Mouse (Mus musculus): ENCODE data around the gene Ell. TPM values are rescaled to one million over a fixed set of nuclear protein-coding genes. Genes with fewer than 3 reads are reported as not detected.

Gene Ell
- polyA plus RNA-seq, 1 experiment from 2014 or later, result 22.7 TPM

GRCm38 (mm10) chr8:70609849-70610795, 70.9 kb downstream of the Ell start:
- peak; percentile 88 for DNase-seq (ENCODE audit: extremely low spot score, low spot score)
- H3K27ac ChIP-seq, result peak overlapping the region; percentile 94
- peaks cover 73% of the 10 kb centered on the region for H3K4me1 ChIP-seq
- peaks cover 24% of the 10 kb centered on the region for H3K27me3 ChIP-seq (ENCODE audit: poor library complexity, severe bottlenecking)
- 0 out of 2 replicates have a peak, but pooled peaks cover under 1% of the 10 kb centered on the region for H3K36me3 ChIP-seq (replicated peaks)
- 1% methylated on average over 44 of the region's 45 CpGs for WGBS
- H3K4me3 ChIP-seq, result peak overlapping the region; percentile 69
- H3K9me3 ChIP-seq, result no peaks in the 10 kb centered on the region

- WGBS, result under 1% methylated on average over 54 of the region's 54 CpGs
- peak; percentile 88 for DNase-seq (ENCODE audit: extremely low spot score, low spot score)
- Histone ChIP-seq H3K4me1 (peaks cover 66% of the 10 kb centered on the region), H3K27me3 (ENCODE audit: poor library complexity, severe bottlenecking) (peaks cover 24% of the 10 kb centered on the region), H3K9me3 (no peaks in the 10 kb centered on the region), H3K27ac (peak overlapping the region; percentile 94), H3K36me3 (replicated peaks) (no peaks in the 10 kb centered on the region), H3K4me3 (peak overlapping the region; percentile 69)
Observed at GRCm38 (mm10) chr8:70610796-70611771, 71.8 kb downstream of the Ell start.

GRCm38 (mm10) chr8:70611849-70612248, 72.6 kb downstream of the Ell start:
- peak overlapping the region; percentile 69 for H3K4me3 ChIP-seq
- peak; percentile 88 for DNase-seq (ENCODE audit: extremely low spot score, low spot score)
- H3K27me3 ChIP-seq (ENCODE audit: poor library complexity, severe bottlenecking), result peaks cover 24% of the 10 kb centered on the region
- WGBS, result under 1% methylated on average over 6 of the region's 6 CpGs
- no peaks in the 10 kb centered on the region for H3K9me3 ChIP-seq
- H3K36me3 ChIP-seq (replicated peaks), result no peaks in the 10 kb centered on the region
- H3K27ac ChIP-seq, result peak overlapping the region; percentile 78
- H3K4me1 ChIP-seq, result peaks cover 60% of the 10 kb centered on the region

- no peak for DNase-seq (ENCODE audit: extremely low spot score, low spot score)
- peaks cover 29% of the 10 kb centered on the region for H3K27me3 ChIP-seq (ENCODE audit: poor library complexity, severe bottlenecking)
- H3K36me3 ChIP-seq (replicated peaks), result no peaks in the 10 kb centered on the region
- no peak overlapping the region for H3K4me3 ChIP-seq
- 19% methylated on average over 1 of the region's 1 CpGs for WGBS
- no peak overlapping the region for H3K27ac ChIP-seq
- H3K9me3 ChIP-seq, result no peaks in the 10 kb centered on the region
- peaks cover 58% of the 10 kb centered on the region for H3K4me1 ChIP-seq
Observed at GRCm38 (mm10) chr8:70613763-70614162, 74.5 kb downstream of the Ell start.

GRCm38 (mm10) chr8:70614469-70614868, 75.2 kb downstream of the Ell start:
- no peaks in the 10 kb centered on the region for H3K9me3 ChIP-seq
- DNase-seq (ENCODE audit: extremely low spot score, low spot score), result no peak
- H3K27me3 ChIP-seq (ENCODE audit: poor library complexity, severe bottlenecking), result peaks cover 22% of the 10 kb centered on the region
- H3K4me1 ChIP-seq, result peaks cover 56% of the 10 kb centered on the region
- H3K27ac ChIP-seq, result no peak overlapping the region
- 84% methylated on average over 5 of the region's 5 CpGs for WGBS
- no peak overlapping the region for H3K4me3 ChIP-seq
- H3K36me3 ChIP-seq (replicated peaks), result no peaks in the 10 kb centered on the region

GRCm38 (mm10) chr8:70615281-70615680, 76.0 kb downstream of the Ell start:
- Histone ChIP-seq H3K36me3 (replicated peaks) (no peaks in the 10 kb centered on the region), H3K4me3 (no peak overlapping the region), H3K9me3 (no peaks in the 10 kb centered on the region), H3K27ac (no peak overlapping the region), H3K27me3 (ENCODE audit: poor library complexity, severe bottlenecking) (peaks cover 23% of the 10 kb centered on the region), H3K4me1 (peaks cover 48% of the 10 kb centered on the region)
- no peak for DNase-seq (ENCODE audit: extremely low spot score, low spot score)
- 89% methylated on average over 8 of the region's 8 CpGs for WGBS

GRCm38 (mm10) chr8:70615894-70616293, 76.6 kb downstream of the Ell start, which contains the start of gene Lrrc25:
TSS of gene Lrrc25 (plus strand) at chr8:70616155.
- DNase-seq (ENCODE audit: extremely low spot score, low spot score), result no peak
- Histone ChIP-seq H3K4me3 (no peak within 1 kb of the TSS), H3K4me1 (peaks cover 47% of the 10 kb centered on the region), H3K27ac (no peak within 1 kb of the TSS), H3K9me3 (no peaks in the 10 kb centered on the region), H3K27me3 (ENCODE audit: poor library complexity, severe bottlenecking) (peaks cover 26% of the 10 kb centered on the region), H3K36me3 (replicated peaks) (no peaks in the 10 kb centered on the region)
- WGBS, result 85% methylated on average over 3 of the region's 3 CpGs

GRCm38 (mm10) chr8:70616645-70617044, 77.4 kb downstream of the Ell start:
- DNase-seq (ENCODE audit: extremely low spot score, low spot score), result no peak
- Histone ChIP-seq H3K4me1 (peaks cover 42% of the 10 kb centered on the region), H3K9me3 (no peaks in the 10 kb centered on the region), H3K27me3 (ENCODE audit: poor library complexity, severe bottlenecking) (peaks cover 26% of the 10 kb centered on the region), H3K27ac (no peak overlapping the region), H3K36me3 (replicated peaks) (no peaks in the 10 kb centered on the region), H3K4me3 (no peak overlapping the region)
- WGBS, result 62% methylated on average over 11 of the region's 11 CpGs

GRCm38 (mm10) chr8:70617985-70618384, 78.7 kb downstream of the Ell start:
- H3K27ac ChIP-seq, result 0 out of 2 replicates have a peak overlapping the region, but pooled peaks have one; percentile 67

GRCm38 (mm10) chr8:70618888-70619334, 79.7 kb downstream of the Ell start:
- 36% methylated on average over 9 of the region's 9 CpGs for WGBS

More at GRCm38 (mm10) chr8:70617985-70618384, 78.7 kb downstream of the Ell start:
- Histone ChIP-seq H3K36me3 (replicated peaks) (no peaks in the 10 kb centered on the region), H3K27me3 (ENCODE audit: poor library complexity, severe bottlenecking) (peaks cover 37% of the 10 kb centered on the region), H3K4me3 (no peak overlapping the region), H3K4me1 (peaks cover 36% of the 10 kb centered on the region), H3K9me3 (no peaks in the 10 kb centered on the region)
- no peak for DNase-seq (ENCODE audit: extremely low spot score, low spot score)
- 81% methylated on average over 11 of the region's 11 CpGs for WGBS

GRCm38 (mm10) chr8:70622220-70622619, 83.0 kb downstream of the Ell start:
- no peak for DNase-seq (ENCODE audit: extremely low spot score, low spot score)
- Histone ChIP-seq H3K4me3 (no peak overlapping the region), H3K4me1 (peaks cover 32% of the 10 kb centered on the region), H3K36me3 (replicated peaks) (no peaks in the 10 kb centered on the region), H3K9me3 (no peaks in the 10 kb centered on the region), H3K27me3 (ENCODE audit: poor library complexity, severe bottlenecking) (peaks cover 34% of the 10 kb centered on the region), H3K27ac (no peak overlapping the region)
- 70% methylated on average over 3 of the region's 3 CpGs for WGBS

More at GRCm38 (mm10) chr8:70618888-70619334, 79.7 kb downstream of the Ell start:
- no peak for DNase-seq (ENCODE audit: extremely low spot score, low spot score)
- no peaks in the 10 kb centered on the region for H3K36me3 ChIP-seq (replicated peaks)
- no peaks in the 10 kb centered on the region for H3K9me3 ChIP-seq
- peak overlapping the region; percentile 6; the same call in 1 of the 2 replicates for H3K4me3 ChIP-seq
- H3K27me3 ChIP-seq (ENCODE audit: poor library complexity, severe bottlenecking), result peaks cover 38% of the 10 kb centered on the region
- H3K4me1 ChIP-seq, result peaks cover 32% of the 10 kb centered on the region
- peak overlapping the region; percentile 67 for H3K27ac ChIP-seq

- Histone ChIP-seq H3K27ac (no peak overlapping the region; the same call in 1 of the 2 replicates), H3K9me3 (no peaks in the 10 kb centered on the region), H3K4me1 (peaks cover 26% of the 10 kb centered on the region), H3K36me3 (replicated peaks) (no peaks in the 10 kb centered on the region), H3K4me3 (no peak overlapping the region), H3K27me3 (ENCODE audit: poor library complexity, severe bottlenecking) (peaks cover 35% of the 10 kb centered on the region)
- 23% methylated on average over 5 of the region's 5 CpGs for WGBS
- DNase-seq (ENCODE audit: extremely low spot score, low spot score), result peak; percentile 48
Observed at GRCm38 (mm10) chr8:70625104-70625503, 85.8 kb downstream of the Ell start.
